ENCODE assay signal across 29 mouse cellular contexts in the genomic region with DNA sequence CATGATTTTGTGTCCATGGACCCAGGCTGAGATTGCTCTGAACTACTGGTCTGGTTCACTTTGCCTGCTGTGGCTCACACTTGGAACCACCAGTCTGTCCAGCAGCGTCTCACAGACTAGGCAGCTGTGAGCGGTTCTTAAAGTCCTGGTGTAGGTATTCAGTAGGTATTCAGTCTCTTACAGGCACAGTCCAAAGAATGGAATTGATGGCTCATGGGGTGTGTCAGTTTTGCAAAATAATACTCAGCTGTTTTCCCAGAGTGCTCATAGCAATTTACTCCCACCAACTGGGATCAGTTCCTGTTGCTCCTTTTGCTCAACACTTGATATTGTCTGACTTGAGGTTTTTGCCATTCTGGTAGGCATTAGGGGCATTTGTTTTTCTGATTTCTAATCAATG. TPM values are rescaled to one million over a fixed set of nuclear protein-coding genes. Genes with fewer than 3 reads are reported as not detected.
"Had no signal": no experiment of that assay in that cellular context is flagged by ENCODE, and none has a peak within 500 bp of the region (broad histone marks: within the 10 kb centered on the region; RNA-seq: fewer than 3 reads in every experiment).

No protein-coding gene starts in this region.

- H3K9me3 ChIP-seq: heart, embryonic 10.5 days; heart, embryonic 12.5 days; hindbrain, embryonic 13.5 days; hindbrain, embryonic 15.5 days; limb, embryonic 10.5 days; limb, embryonic 12.5 days; liver, embryonic 13.5 days had no signal

- H3K4me2 ChIP-seq: heart, embryonic 12.5 days; hindbrain, embryonic 13.5 days; hindbrain, embryonic 15.5 days; limb, embryonic 12.5 days; liver, embryonic 11.5 days; liver, embryonic 13.5 days had no signal

- H3K27ac ChIP-seq: heart, embryonic 10.5 days; hindbrain, embryonic 13.5 days; hindbrain, embryonic 15.5 days; hindbrain, postnatal 0 days; layer of hippocampus, adult 2 months; left cerebral cortex, adult 2 months; limb, embryonic 10.5 days; limb, embryonic 12.5 days; liver, embryonic 13.5 days had no signal

- H3K4me3 ChIP-seq: heart, embryonic 10.5 days; heart, embryonic 12.5 days; hindbrain, embryonic 13.5 days; hindbrain, embryonic 15.5 days; layer of hippocampus, adult 2 months; left cerebral cortex, adult 2 months; limb, embryonic 10.5 days; limb, embryonic 12.5 days; liver, embryonic 13.5 days had no signal

- H3K27me3 ChIP-seq: heart, embryonic 12.5 days; hindbrain, embryonic 13.5 days; hindbrain, embryonic 15.5 days; limb, embryonic 12.5 days; liver, embryonic 13.5 days had no signal

- DNase-seq: gastrocnemius, postnatal 14 days; gastrocnemius, postnatal 36 days; heart, adult 11 months; heart, postnatal 14 days; heart, postnatal 36 days; kidney, adult 11 months; kidney, adult 8-10 months; kidney, postnatal 10 days; kidney, postnatal 25 days; kidney, postnatal 4 days; liver; liver, embryonic 13.5 days had no signal

- H3K9ac ChIP-seq: heart, embryonic 12.5 days; hindbrain, embryonic 13.5 days; hindbrain, embryonic 15.5 days; limb, embryonic 12.5 days; liver, embryonic 13.5 days had no signal

- ATAC-seq: hindbrain, postnatal 0 days; intestine, embryonic 16.5 days had no signal

RNA-seq across cellular contexts. Expression of gene Cst6, which starts 12.8 kb away (rescaled TPM):
- polyA plus RNA-seq: heart, embryonic 10.5 days; heart, embryonic 12.5 days; kidney, embryonic 16.5 days; liver, embryonic 11.5 days had no signal

RNA-seq across cellular contexts. Expression of gene Catsper1, which starts 26.6 kb away (rescaled TPM):
- polyA plus RNA-seq: heart, embryonic 10.5 days; heart, embryonic 12.5 days; heart, embryonic 14.5 days; heart, postnatal 0 days; hindbrain, embryonic 13.5 days; hindbrain, embryonic 15.5 days; hindbrain, postnatal 0 days; intestine, embryonic 14.5 days; intestine, embryonic 16.5 days; kidney, embryonic 14.5 days; kidney, embryonic 16.5 days; limb, embryonic 10.5 days; limb, embryonic 12.5 days; limb, embryonic 14.5 days; liver, embryonic 11.5 days; liver, embryonic 13.5 days had no signal
